Comparison of ENCODE assay signal across 7 mouse cellular contexts in the genomic region with DNA sequence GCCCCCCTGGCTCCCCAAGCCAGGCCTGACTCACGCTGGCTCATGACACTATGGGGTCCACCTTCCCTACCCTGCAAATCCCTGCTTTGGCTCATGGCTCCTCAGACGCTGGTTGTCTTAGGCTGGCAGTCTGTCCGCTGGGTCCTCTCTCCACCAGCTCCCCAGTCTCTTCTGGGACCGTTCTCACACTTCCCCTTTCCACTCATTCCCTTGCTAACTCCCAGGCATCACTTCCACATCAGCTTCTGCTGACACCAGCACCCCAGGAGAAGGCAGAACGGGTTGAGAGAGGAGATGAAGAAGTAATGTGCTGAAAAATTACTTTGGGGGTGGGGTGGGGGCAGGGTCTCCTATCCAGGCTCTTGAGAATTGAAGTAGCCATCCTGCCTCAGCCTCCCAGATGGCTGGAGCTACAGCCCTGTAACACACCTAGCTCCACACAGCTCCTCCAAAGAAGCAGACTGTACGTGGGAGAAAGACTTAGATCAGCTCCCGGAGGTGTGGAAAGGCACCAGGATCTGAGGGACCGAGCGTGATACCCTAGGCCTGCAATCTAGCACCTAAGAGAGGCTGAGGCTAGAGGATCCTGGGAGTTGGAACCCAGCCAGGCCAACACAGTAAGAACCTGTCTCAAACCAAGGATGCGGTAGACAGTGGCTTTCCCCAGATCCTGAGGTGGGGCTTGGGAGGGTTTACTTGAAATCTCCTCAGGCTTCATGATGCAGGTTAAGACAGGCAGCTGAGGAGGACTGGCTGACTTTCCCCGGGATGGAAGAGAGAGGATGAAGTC. TPM values are rescaled to one million over a fixed set of nuclear protein-coding genes. Genes with fewer than 3 reads are reported as not detected.
DNase-seq lines count a peak whose midpoint lies in the region; ATAC-seq and TF ChIP-seq lines count a peak whose summit lies in the region.

No protein-coding gene starts in this region.

- peak overlapping the region; percentile 20; the same call in 1 of the 2 replicates for H3K4me2 ChIP-seq in liver, postnatal 0 days (ENCODE audit: low read depth, low read length)

- WGBS in liver, postnatal 0 days (ENCODE audit: insufficient replicate concordance) = 53% methylated on average over 11 of the region's 11 CpGs

- H3K4me3 ChIP-seq in left cerebral cortex, adult 2 months = peak overlapping the region; percentile 14; the same call in 1 of the 2 replicates
- H3K4me3 ChIP-seq in liver, postnatal 0 days (ENCODE audit: low read depth, low read length) = no peak overlapping the region

- ATAC-seq in liver, postnatal 0 days = peak; percentile 24; the same call in 1 of the 2 replicates
- no peak for ATAC-seq in erythroblast, adult 5-6 weeks (replicated peaks; ENCODE audit: low FRiP score, poor library complexity, severe bottlenecking)

- no peak for TF ChIP-seq CTCF in left cerebral cortex, adult 2 months (IDR thresholded peaks at IDR 0.05)
- no peak for TF ChIP-seq CTCF in liver, postnatal 0 days (IDR thresholded peaks at IDR 0.05; ENCODE audit: low read depth)

- H3K4me1 ChIP-seq in liver, postnatal 0 days (ENCODE audit: insufficient read depth) = 0 out of 2 replicates have a peak, but pooled peaks cover 4% of the 10 kb centered on the region

- no peaks in the 10 kb centered on the region for H3K27me3 ChIP-seq in liver, postnatal 0 days (ENCODE audit: insufficient read depth, low read length)

- H3K36me3 ChIP-seq in liver, postnatal 0 days (replicated peaks; ENCODE audit: insufficient read depth, low read length) = no peaks in the 10 kb centered on the region

- no peak overlapping the region for H3K9ac ChIP-seq in liver, postnatal 0 days (replicated peaks)

- H3K27ac ChIP-seq in left cerebral cortex, adult 2 months = peak overlapping the region; percentile 77
- peak overlapping the region; percentile 64 for H3K27ac ChIP-seq in liver, postnatal 0 days (ENCODE audit: low read depth)

- no peak for TF ChIP-seq EP300 in liver, postnatal 0 days (IDR thresholded peaks at IDR 0.05; ENCODE audit: low read depth)

- peak; percentile 54 to 55 for DNase-seq in left cerebral cortex, adult 2 months (ENCODE audit: extremely low spot score in 1 of 2, low spot score in 2 of 2)
- DNase-seq in left cerebral cortex, postnatal 10 days (ENCODE audit: extremely low spot score in 1 of 2, low spot score in 2 of 2) = no peak
- DNase-seq in CD4-positive, CD25-positive, alpha-beta regulatory T cell, adult 2 months (ENCODE audit: low read depth, low spot score) = peak; percentile 78
- peak; percentile 66 for DNase-seq in T-cell, adult 2 months (ENCODE audit: low spot score)
- no peak for DNase-seq in liver, postnatal 0 days
- no peak for DNase-seq in embryo, embryonic 9.5 days (ENCODE audit: extremely low spot score)

- no peaks in the 10 kb centered on the region for H3K9me3 ChIP-seq in liver, postnatal 0 days (ENCODE audit: low read length)

- intact Hi-C loops in left cerebral cortex, adult 2 months (cut with DNase I) = no loop called here
- intact Hi-C loops in left cerebral cortex, postnatal 10 days (cut with DNase I) = no loop called here

RNA-seq across cellular contexts. Expression of a gene that starts 3.2 kb away (rescaled TPM):
- total RNA-seq in left cerebral cortex, adult 2 months (2021) = 10 to 100 TPM in 1 of 2 experiments, 1 to 10 TPM in 1; 8.0 to 14.4 TPM
- 10 to 100 TPM in 1 of 2 experiments, 1 to 10 TPM in 1; 8.0 to 12.5 TPM for total RNA-seq in left cerebral cortex, postnatal 10 days (2021)
- polyA plus RNA-seq in liver, postnatal 0 days (2015; fragmentation: Nextera tagmentation; extraction: Ambion mirVana) = 34.1 and 39.1 TPM in 2 replicates
- 14.4 and 19.8 TPM in 2 replicates for total RNA-seq in erythroblast, adult 5-6 weeks (2015; ENCODE audit: low replicate concordance)
- total RNA-seq in erythroblast, adult 5-6 weeks (2017; ENCODE audit: low replicate concordance) = 8.7 and 15.8 TPM in 2 replicates

RNA-seq across cellular contexts. Expression of a gene that starts 7.9 kb away (rescaled TPM):
- total RNA-seq in left cerebral cortex, adult 2 months (2021) = 100 to 1,000 TPM; 285 to 321 TPM
- total RNA-seq in left cerebral cortex, postnatal 10 days (2021) = 100 to 1,000 TPM; 261 to 270 TPM
- 28.0 and 32.9 TPM in 2 replicates for polyA plus RNA-seq in liver, postnatal 0 days (2015; fragmentation: Nextera tagmentation; extraction: Ambion mirVana)
- 70.2 and 111 TPM in 2 replicates for total RNA-seq in erythroblast, adult 5-6 weeks (2015; ENCODE audit: low replicate concordance)
- 15.1 and 22.6 TPM in 2 replicates for total RNA-seq in erythroblast, adult 5-6 weeks (2017; ENCODE audit: low replicate concordance)

RNA-seq across cellular contexts. Expression of a gene that starts 15.6 kb away (rescaled TPM):
- total RNA-seq in left cerebral cortex, adult 2 months (2021) = 1 to 10 TPM; 6.4 to 7.4 TPM
- 10 to 100 TPM; 13.7 to 14.9 TPM for total RNA-seq in left cerebral cortex, postnatal 10 days (2021)
- 41.2 and 44.2 TPM in 2 replicates for polyA plus RNA-seq in liver, postnatal 0 days (2015; fragmentation: Nextera tagmentation; extraction: Ambion mirVana)
- total RNA-seq in erythroblast, adult 5-6 weeks (2015; ENCODE audit: low replicate concordance) = 55.5 and 77.7 TPM in 2 replicates
- 32.2 and 57.3 TPM in 2 replicates for total RNA-seq in erythroblast, adult 5-6 weeks (2017; ENCODE audit: low replicate concordance)

RNA-seq across cellular contexts. Expression of a gene that starts 21.6 kb away (rescaled TPM):
- total RNA-seq in left cerebral cortex, adult 2 months (2021) = under 1 TPM; 0.79 to 0.86 TPM
- 1 to 10 TPM in 1 of 2 experiments, under 1 TPM in 1; 0.77 to 1.4 TPM for total RNA-seq in left cerebral cortex, postnatal 10 days (2021)
- 5.3 and 6.0 TPM in 2 replicates for polyA plus RNA-seq in liver, postnatal 0 days (2015; fragmentation: Nextera tagmentation; extraction: Ambion mirVana)
- 4.6 TPM in 1 of 2 replicates, not detected in the other for total RNA-seq in erythroblast, adult 5-6 weeks (2015; ENCODE audit: low replicate concordance)
- 1.7 and 3.8 TPM in 2 replicates for total RNA-seq in erythroblast, adult 5-6 weeks (2017; ENCODE audit: low replicate concordance)

RNA-seq across cellular contexts. Expression of a gene that starts 29.2 kb away (rescaled TPM):
- total RNA-seq in left cerebral cortex, adult 2 months (2021) = not detected
- total RNA-seq in left cerebral cortex, postnatal 10 days (2021) = under 1 TPM in 1 of 2 experiments, not detected in 1; 0.19 TPM
- 0.59 and 0.75 TPM in 2 replicates for polyA plus RNA-seq in liver, postnatal 0 days (2015; fragmentation: Nextera tagmentation; extraction: Ambion mirVana)
- 10.7 and 19.2 TPM in 2 replicates for total RNA-seq in erythroblast, adult 5-6 weeks (2015; ENCODE audit: low replicate concordance)
- 2.8 and 8.3 TPM in 2 replicates for total RNA-seq in erythroblast, adult 5-6 weeks (2017; ENCODE audit: low replicate concordance)

Comparison
In these comparisons a context has a peak if more than half of its experiments do, and no peak if none do; other contexts are left out.
1. DNase-seq: peak in left cerebral cortex, adult 2 months (2 of 2), CD4-positive, CD25-positive, alpha-beta regulatory T cell, adult 2 months (single experiment) and T-cell, adult 2 months (single experiment); none in left cerebral cortex, postnatal 10 days (0 of 2), liver, postnatal 0 days (single experiment) and embryo, embryonic 9.5 days (single experiment).